Mouse (Mus musculus): ENCODE measurements around the gene Camsap2. TPM values are rescaled to one million over a fixed set of nuclear protein-coding genes. Genes with fewer than 3 reads are reported as not detected.
A peak's percentile ranks its signal among the peaks of the same experiment; 100 is the strongest.

The Camsap2 gene
- polyA plus RNA-seq, 1 experiment from 2014 or later: 8.9 TPM

DNA sequence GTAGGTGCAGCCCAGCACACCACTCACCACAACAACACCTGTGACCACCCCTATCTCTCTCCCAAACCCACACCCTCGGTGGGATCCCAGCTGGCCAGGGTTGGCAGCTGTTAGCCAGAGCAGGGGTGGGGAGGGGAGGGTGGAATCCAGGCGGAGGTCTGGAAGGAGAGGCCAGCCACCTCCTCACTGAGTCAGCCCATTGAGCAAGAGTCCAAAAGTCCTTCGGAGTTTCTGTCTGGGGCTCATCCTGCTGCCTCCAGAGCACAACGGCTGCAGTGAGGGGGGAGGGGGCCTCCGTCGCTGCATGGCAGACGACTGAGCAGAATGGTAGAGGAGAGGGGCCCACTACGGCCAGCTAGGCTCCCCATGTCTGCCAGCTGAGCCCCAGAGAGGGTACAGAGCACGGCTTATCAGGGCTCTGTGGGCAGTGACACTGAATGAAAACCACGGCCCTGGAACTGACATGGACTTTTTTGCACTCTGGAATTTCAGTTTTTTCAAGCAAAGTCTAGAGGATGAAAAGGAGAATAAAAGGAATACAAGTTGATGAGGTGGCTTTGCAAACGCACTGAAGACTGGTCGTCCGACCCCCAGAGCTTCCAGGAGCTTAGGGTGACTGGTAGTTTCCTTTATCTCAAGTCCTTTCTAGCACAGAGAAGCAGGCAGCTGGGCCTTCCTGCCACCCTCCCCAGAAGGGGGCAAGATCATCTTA, 117.4 kb downstream of the Camsap2 start:
- H3K9me3 ChIP-seq (ENCODE audit: control insufficient read depth, low read length): no peaks in the 10 kb centered on the region
- TF ChIP-seq CTCF (IDR thresholded peaks at IDR 0.05; ENCODE audit: low read depth): no peak
- no peak for TF ChIP-seq EP300 (optimal IDR thresholded peaks at IDR 0.05)
- H3K36me3 ChIP-seq (ENCODE audit: control insufficient read depth, insufficient read depth, low read length): no peaks in the 10 kb centered on the region; the same call in 1 of the 2 replicates
- peak overlapping the region; percentile 93 for H3K4me2 ChIP-seq (replicated peaks; ENCODE audit: low read depth)
- WGBS: 23% methylated on average over 13 of the region's 13 CpGs
- H3K27ac ChIP-seq (replicated peaks): peak overlapping the region; percentile 94
- H3K4me1 ChIP-seq (replicated peaks; ENCODE audit: control insufficient read depth, insufficient read depth): peaks cover 5% of the 10 kb centered on the region
- H3K9ac ChIP-seq (ENCODE audit: low read length): peak overlapping the region; percentile 55
- DNase-seq (ENCODE audit: low spot score) (peak; percentile 86), ATAC-seq (ENCODE audit: low FRiP score, low TSS enrichment) (peak; percentile 67)
- no peaks in the 10 kb centered on the region for H3K27me3 ChIP-seq (ENCODE audit: control insufficient read depth, insufficient read depth, low read length)
- H3K4me3 ChIP-seq (ENCODE audit: low read depth, low read length): peak overlapping the region; percentile 40

DNA sequence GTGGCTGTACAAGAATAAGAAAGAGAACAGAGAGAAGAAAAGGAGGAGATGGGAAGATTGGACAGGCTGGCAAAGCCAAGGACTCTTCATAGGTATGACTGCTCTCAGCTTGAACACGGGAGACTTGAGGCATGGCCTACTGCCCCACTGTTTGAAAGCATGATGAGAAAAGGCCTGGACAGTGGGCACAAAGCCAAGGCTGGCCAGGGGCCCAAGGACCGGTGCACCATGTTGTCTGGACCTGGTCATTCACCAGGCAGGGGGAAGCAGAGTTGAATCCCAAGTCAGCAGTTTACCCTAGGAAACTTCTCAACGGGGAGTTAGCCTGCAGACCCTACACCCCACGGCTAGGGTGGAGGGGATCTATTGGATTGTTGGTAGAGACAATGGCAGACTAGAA, 118.0 kb downstream of the Camsap2 start:
- Histone ChIP-seq H3K4me3 (ENCODE audit: low read depth, low read length) (peak overlapping the region; percentile 40), H3K27ac (replicated peaks) (peak overlapping the region; percentile 94), H3K4me2 (replicated peaks; ENCODE audit: low read depth) (peak overlapping the region; percentile 93), H3K27me3 (ENCODE audit: control insufficient read depth, insufficient read depth, low read length) (no peaks in the 10 kb centered on the region), H3K9ac (ENCODE audit: low read length) (peak overlapping the region; percentile 38; the same call in 1 of the 2 replicates), H3K36me3 (ENCODE audit: control insufficient read depth, insufficient read depth, low read length) (no peaks in the 10 kb centered on the region; the same call in 1 of the 2 replicates), H3K9me3 (ENCODE audit: control insufficient read depth, low read length) (no peaks in the 10 kb centered on the region), H3K4me1 (replicated peaks; ENCODE audit: control insufficient read depth, insufficient read depth) (peaks cover 5% of the 10 kb centered on the region)
- TF ChIP-seq CTCF (IDR thresholded peaks at IDR 0.05; ENCODE audit: low read depth): no peak
- TF ChIP-seq EP300 (optimal IDR thresholded peaks at IDR 0.05): no peak
- peak; percentile 70 for DNase-seq (ENCODE audit: low spot score)
- 38% methylated on average over 4 of the region's 4 CpGs for WGBS
- ATAC-seq (ENCODE audit: low FRiP score, low TSS enrichment): no peak

DNA sequence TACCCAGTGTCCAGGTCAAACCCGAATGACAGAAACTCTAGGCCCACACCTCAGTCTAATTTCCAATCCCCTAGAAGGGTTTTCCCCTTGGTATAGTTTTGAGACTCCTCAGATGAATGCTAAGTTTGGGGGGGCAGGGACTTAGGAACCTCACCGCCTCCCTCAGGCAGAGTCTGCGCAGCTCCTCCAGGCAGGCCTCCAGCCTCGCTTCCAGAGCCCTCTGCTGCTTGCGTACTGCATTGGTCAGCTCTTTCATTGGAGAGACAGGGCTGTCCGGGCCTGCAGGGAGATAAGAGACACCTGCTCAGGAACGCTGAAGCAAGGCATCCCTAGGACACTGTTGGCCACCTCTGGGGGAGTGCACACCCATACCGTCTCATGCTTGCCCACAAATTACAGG, 119.3 kb downstream of the Camsap2 start:
- 77% methylated on average over 8 of the region's 8 CpGs for WGBS
- H3K27me3 ChIP-seq (ENCODE audit: control insufficient read depth, insufficient read depth, low read length): no peaks in the 10 kb centered on the region
- no peak overlapping the region for H3K4me2 ChIP-seq (replicated peaks; ENCODE audit: low read depth)
- no peak overlapping the region for H3K4me3 ChIP-seq (ENCODE audit: low read depth, low read length)
- H3K9ac ChIP-seq (ENCODE audit: low read length): no peak overlapping the region
- H3K4me1 ChIP-seq (replicated peaks; ENCODE audit: control insufficient read depth, insufficient read depth): peaks cover 5% of the 10 kb centered on the region
- no peak for DNase-seq (ENCODE audit: low spot score)
- TF ChIP-seq CTCF (IDR thresholded peaks at IDR 0.05; ENCODE audit: low read depth) (no peak), EP300 (optimal IDR thresholded peaks at IDR 0.05) (no peak)
- H3K36me3 ChIP-seq (ENCODE audit: control insufficient read depth, insufficient read depth, low read length): no peaks in the 10 kb centered on the region; the same call in 1 of the 2 replicates
- ATAC-seq (ENCODE audit: low FRiP score, low TSS enrichment): no peak
- H3K9me3 ChIP-seq (ENCODE audit: control insufficient read depth, low read length): no peaks in the 10 kb centered on the region
- H3K27ac ChIP-seq (replicated peaks): no peak overlapping the region

DNA sequence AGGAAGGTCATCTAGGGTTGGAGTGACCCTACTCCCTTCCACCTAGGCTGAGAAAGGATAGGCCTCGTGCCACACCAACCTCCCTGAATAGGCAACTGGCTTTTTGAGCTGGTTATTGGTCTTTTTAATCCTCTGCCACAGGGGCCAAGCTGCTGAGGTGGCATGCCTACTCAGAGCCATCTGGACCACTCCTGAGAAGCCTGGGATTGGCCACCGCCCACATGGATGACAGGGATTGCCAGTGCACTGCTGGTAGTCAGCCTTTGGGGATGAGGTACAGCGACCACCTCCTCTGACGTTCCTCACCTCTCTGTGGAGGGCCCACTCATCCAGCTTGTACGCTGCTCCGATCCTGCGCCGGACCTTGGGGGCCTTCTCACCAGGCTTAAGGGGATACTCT, 120.1 kb downstream of the Camsap2 start:
- Histone ChIP-seq H3K9me3 (ENCODE audit: control insufficient read depth, low read length) (no peaks in the 10 kb centered on the region), H3K27me3 (ENCODE audit: control insufficient read depth, insufficient read depth, low read length) (no peaks in the 10 kb centered on the region), H3K4me3 (ENCODE audit: low read depth, low read length) (no peak overlapping the region), H3K27ac (replicated peaks) (no peak overlapping the region), H3K36me3 (ENCODE audit: control insufficient read depth, insufficient read depth, low read length) (no peaks in the 10 kb centered on the region; the same call in 1 of the 2 replicates), H3K4me1 (replicated peaks; ENCODE audit: control insufficient read depth, insufficient read depth) (peaks cover 8% of the 10 kb centered on the region), H3K4me2 (replicated peaks; ENCODE audit: low read depth) (no peak overlapping the region), H3K9ac (ENCODE audit: low read length) (no peak overlapping the region)
- 84% methylated on average over 8 of the region's 8 CpGs for WGBS
- ATAC-seq (ENCODE audit: low FRiP score, low TSS enrichment) (no peak), DNase-seq (ENCODE audit: low spot score) (no peak)
- TF ChIP-seq EP300 (optimal IDR thresholded peaks at IDR 0.05) (no peak), CTCF (IDR thresholded peaks at IDR 0.05; ENCODE audit: low read depth) (no peak)

DNA sequence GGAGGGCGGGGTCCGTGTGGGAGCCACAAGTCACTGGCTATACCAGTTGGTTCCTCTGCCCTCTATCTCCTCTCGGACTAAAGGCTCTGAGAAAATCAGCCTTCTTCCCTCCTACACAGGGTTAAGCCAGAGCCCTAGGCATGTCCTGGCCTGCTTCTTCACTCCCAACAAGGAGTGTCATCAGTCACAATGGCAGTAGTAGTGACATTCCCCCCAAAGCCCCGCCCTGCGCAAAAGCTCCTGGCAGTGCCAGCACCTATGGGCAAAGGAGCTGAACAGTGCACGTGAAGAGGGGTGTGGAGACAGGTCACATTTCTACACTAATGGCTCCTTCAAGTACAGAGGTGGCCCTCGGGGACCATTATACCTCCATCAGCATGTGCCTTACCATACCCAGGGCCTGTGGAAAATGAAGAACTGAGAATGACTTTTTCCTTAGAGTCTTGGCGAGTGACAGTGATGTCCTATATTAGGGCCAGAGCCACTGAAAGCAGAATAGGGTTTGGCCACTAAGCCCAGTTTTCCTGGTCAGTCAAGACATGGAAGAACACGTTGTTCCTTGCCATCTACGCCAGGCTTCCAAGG, 122.1 kb downstream of the Camsap2 start:
- DNase-seq (ENCODE audit: low spot score) (peak; percentile 51), ATAC-seq (ENCODE audit: low FRiP score, low TSS enrichment) (0 out of 2 replicates have a peak, but pooled peaks have one; percentile 5)
- Histone ChIP-seq H3K27me3 (ENCODE audit: control insufficient read depth, insufficient read depth, low read length) (no peaks in the 10 kb centered on the region), H3K9ac (ENCODE audit: low read length) (no peak overlapping the region), H3K4me1 (replicated peaks; ENCODE audit: control insufficient read depth, insufficient read depth) (peaks cover 12% of the 10 kb centered on the region), H3K9me3 (ENCODE audit: control insufficient read depth, low read length) (no peaks in the 10 kb centered on the region), H3K4me3 (ENCODE audit: low read depth, low read length) (no peak overlapping the region), H3K4me2 (replicated peaks; ENCODE audit: low read depth) (no peak overlapping the region), H3K36me3 (ENCODE audit: control insufficient read depth, insufficient read depth, low read length) (no peaks in the 10 kb centered on the region; the same call in 1 of the 2 replicates), H3K27ac (replicated peaks) (peak overlapping the region; percentile 74)
- WGBS: 71% methylated on average over 10 of the region's 10 CpGs
- TF ChIP-seq CTCF (IDR thresholded peaks at IDR 0.05; ENCODE audit: low read depth): no peak
- no peak for TF ChIP-seq EP300 (optimal IDR thresholded peaks at IDR 0.05)

DNA sequence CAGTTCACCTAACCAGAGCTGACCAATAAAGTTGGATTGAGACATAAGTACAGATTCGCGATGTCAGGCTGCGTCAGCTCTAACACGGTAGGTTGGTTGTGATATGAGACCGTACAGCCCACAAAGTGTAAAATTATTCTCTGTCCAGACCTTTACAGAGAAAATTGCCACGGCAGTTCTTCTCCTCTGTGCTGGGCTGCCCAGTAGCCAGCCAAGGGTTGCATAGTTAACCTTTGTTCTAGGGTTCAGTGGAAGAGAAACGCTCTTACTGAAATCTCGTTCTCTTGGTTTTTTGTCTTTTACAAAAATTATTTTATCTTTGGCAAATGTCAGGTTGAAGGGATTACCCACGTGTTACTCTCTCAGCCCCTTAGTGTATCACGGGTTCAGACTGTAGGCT, 123.5 kb downstream of the Camsap2 start:
- no peak overlapping the region for H3K27ac ChIP-seq (replicated peaks)
- WGBS: 60% methylated on average over 10 of the region's 10 CpGs

More for the DNA sequence above, 123.5 kb downstream of the Camsap2 start:
- ATAC-seq (ENCODE audit: low FRiP score, low TSS enrichment): no peak
- Histone ChIP-seq H3K9ac (ENCODE audit: low read length) (no peak overlapping the region), H3K4me3 (ENCODE audit: low read depth, low read length) (no peak overlapping the region), H3K4me2 (replicated peaks; ENCODE audit: low read depth) (no peak overlapping the region), H3K27me3 (ENCODE audit: control insufficient read depth, insufficient read depth, low read length) (no peaks in the 10 kb centered on the region), H3K9me3 (ENCODE audit: control insufficient read depth, low read length) (no peaks in the 10 kb centered on the region), H3K4me1 (replicated peaks; ENCODE audit: control insufficient read depth, insufficient read depth) (peaks cover 9% of the 10 kb centered on the region), H3K36me3 (ENCODE audit: control insufficient read depth, insufficient read depth, low read length) (peaks cover 5% of the 10 kb centered on the region; the same call in 1 of the 2 replicates)
- TF ChIP-seq CTCF (IDR thresholded peaks at IDR 0.05; ENCODE audit: low read depth) (no peak), EP300 (optimal IDR thresholded peaks at IDR 0.05) (no peak)
- DNase-seq (ENCODE audit: low spot score): no peak
